Mouse (Mus musculus) hindbrain, embryonic 16.5 days (tissue): ENCODE data around the gene Ms4a6d. TPM values are rescaled to one million over a fixed set of nuclear protein-coding genes. Genes with fewer than 3 reads are reported as not detected.
"Not testable (repeated sequence)": the region's sequence is repeated elsewhere in the genome, so short reads cannot be mapped to it uniquely, and the experiment has no call there.

Experiments
- ATAC-seq: fragments of 200-750 bp; cut with Nextera tagmentation; 2 replicates; pipeline ENCODE4 v1.8.0; 2017; ENCODE audit warnings: moderate TSS enrichment, moderate library complexity
- H3K27ac ChIP-seq: fragments of 300-500 bp; sonication (generic); 2 replicates; pipeline ENCODE4 v1.5.1; 2014; ENCODE audit warnings: low read depth, mild to moderate bottlenecking, control low read depth, low read length, moderate library complexity
- H3K27me3 ChIP-seq: fragments of 300-500 bp; sonication (generic); replicated peaks from 2 replicates; pipeline ENCODE4 v1.6.1; 2014; ENCODE audit warnings: low read length; ENCODE audit not compliant: control insufficient read depth, insufficient read depth
- H3K36me3 ChIP-seq: fragments of 300-500 bp; sonication (generic); 2 replicates; pipeline ENCODE4 v1.6.1; 2014; ENCODE audit warnings: mild to moderate bottlenecking, low read length, moderate library complexity, mixed read lengths; ENCODE audit not compliant: control insufficient read depth, insufficient read depth
- H3K4me1 ChIP-seq: fragments of 300-500 bp; sonication (generic); 2 replicates; pipeline ENCODE4 v1.6.1; 2014; ENCODE audit warnings: low read depth, low read length; ENCODE audit not compliant: control insufficient read depth, insufficient read depth
- H3K4me2 ChIP-seq: fragments of 300-500 bp; sonication (generic); 2 replicates; pipeline ENCODE4 v1.6.1; 2014; ENCODE audit warnings: mild to moderate bottlenecking, low read length, control low read depth, moderate library complexity
- H3K4me3 ChIP-seq: fragments of 300-500 bp; sonication (generic); 2 replicates; pipeline ENCODE4 v1.5.1; 2014; ENCODE audit warnings: mild to moderate bottlenecking, low read length, control low read depth, moderate library complexity
- H3K9ac ChIP-seq: fragments of 300-500 bp; sonication (generic); 2 replicates; pipeline ENCODE4 v1.6.1; 2014; ENCODE audit warnings: low read depth, mild to moderate bottlenecking, control low read depth, low read length, moderate library complexity
- H3K9me3 ChIP-seq: fragments of 300-500 bp; sonication (generic); 2 replicates; pipeline ENCODE4 v1.6.1; 2014; ENCODE audit warnings: mild to moderate bottlenecking, low read length, moderate library complexity; ENCODE audit not compliant: control insufficient read depth
- WGBS: fragments of 180-500 bp; shearing (Covaris S2); extraction: QIAGEN DNeasy Blood & Tissue Kit; methylation state at CpG from one replicate; pipeline ENCODE4 v1.1.7; 2014; 5-methylcytosine and 5-hydroxymethylcytosine counted together
- polyA plus RNA-seq: library from polyadenylated mRNA; unstranded; fragments of >200 nt; fragmentation: Nextera tagmentation; extraction: Ambion mirVana; gene quantifications from 2 replicates; pipeline ENCODE4 v1.2.1, GENCODE M21; 2015

Gene Ms4a6d
- polyA plus RNA-seq, 1 experiment from 2014 or later = 1.9 TPM

- no peak for ATAC-seq
- Histone ChIP-seq H3K27ac (no peak overlapping the region), H3K9ac (no peak overlapping the region), H3K4me3 (no peak overlapping the region), H3K4me2 (no peak overlapping the region), H3K9me3 (no peaks in the 10 kb centered on the region), H3K36me3 (no peaks in the 10 kb centered on the region), H3K27me3 (no peaks in the 10 kb centered on the region), H3K4me1 (no peaks in the 10 kb centered on the region)
- WGBS = 68% methylated on average over 2 of the region's 2 CpGs
Observed at GRCm38 (mm10) chr19:11589891-11590449, 14.7 kb downstream of the Ms4a6d start.

GRCm38 (mm10) chr19:11589205-11589604 is 15.4 kb downstream of the Ms4a6d start:
- WGBS = 75% methylated on average over 4 of the region's 4 CpGs
- Histone ChIP-seq H3K36me3 (no peaks in the 10 kb centered on the region), H3K4me2 (no peak overlapping the region), H3K27me3 (no peaks in the 10 kb centered on the region), H3K27ac (no peak overlapping the region), H3K4me3 (no peak overlapping the region), H3K4me1 (no peaks in the 10 kb centered on the region), H3K9ac (no peak overlapping the region), H3K9me3 (no peaks in the 10 kb centered on the region)
- ATAC-seq = no peak

GRCm38 (mm10) chr19:11574965-11575364 is 29.7 kb downstream of the Ms4a6d start:
- Histone ChIP-seq H3K36me3 (no peaks in the 10 kb centered on the region), H3K27ac (no peak overlapping the region), H3K27me3 (no peaks in the 10 kb centered on the region), H3K4me2 (no peak overlapping the region), H3K4me1 (no peaks in the 10 kb centered on the region), H3K9me3 (no peaks in the 10 kb centered on the region), H3K9ac (no peak overlapping the region), H3K4me3 (no peak overlapping the region)
- ATAC-seq = peak; percentile 91
- WGBS = 69% methylated on average over 8 of the region's 8 CpGs

GRCm38 (mm10) chr19:11559560-11559959 is 45.1 kb downstream of the Ms4a6d start:
- not testable (repeated sequence) for H3K27ac ChIP-seq, H3K9ac ChIP-seq, H3K4me2 ChIP-seq, H3K9me3 ChIP-seq, H3K36me3 ChIP-seq, H3K27me3 ChIP-seq, H3K4me3 ChIP-seq, ATAC-seq, H3K4me1 ChIP-seq

GRCm38 (mm10) chr19:11554726-11555125 is 49.9 kb downstream of the Ms4a6d start:
- no peaks in the 10 kb centered on the region for H3K27me3 ChIP-seq
- H3K9me3 ChIP-seq = no peaks in the 10 kb centered on the region
- no peak overlapping the region for H3K9ac ChIP-seq
- H3K36me3 ChIP-seq = no peaks in the 10 kb centered on the region
- no peaks in the 10 kb centered on the region for H3K4me1 ChIP-seq
- H3K4me3 ChIP-seq = no peak overlapping the region
- WGBS = 90% methylated on average over 5 of the region's 5 CpGs
- ATAC-seq = no peak
- H3K4me2 ChIP-seq = no peak overlapping the region
- no peak overlapping the region for H3K27ac ChIP-seq

- ATAC-seq = no peak
- no peaks in the 10 kb centered on the region for H3K36me3 ChIP-seq
- no peaks in the 10 kb centered on the region for H3K9me3 ChIP-seq
- H3K4me1 ChIP-seq = no peaks in the 10 kb centered on the region
- no peaks in the 10 kb centered on the region for H3K27me3 ChIP-seq
- H3K27ac ChIP-seq = no peak overlapping the region
- H3K9ac ChIP-seq = no peak overlapping the region
- H3K4me2 ChIP-seq = no peak overlapping the region
- H3K4me3 ChIP-seq = no peak overlapping the region
Observed at GRCm38 (mm10) chr19:11547911-11548310, 56.7 kb downstream of the Ms4a6d start.

- H3K4me2 ChIP-seq, H3K27ac ChIP-seq, H3K9ac ChIP-seq, H3K4me1 ChIP-seq, H3K9me3 ChIP-seq, H3K27me3 ChIP-seq, H3K4me3 ChIP-seq, H3K36me3 ChIP-seq, ATAC-seq: not testable (repeated sequence)
- 93% methylated on average over 2 of the region's 2 CpGs for WGBS
Observed at GRCm38 (mm10) chr19:11544383-11544782, 60.3 kb downstream of the Ms4a6d start.

GRCm38 (mm10) chr19:11540166-11540821 is 64.4 kb downstream of the Ms4a6d start:
- not testable (repeated sequence) for H3K9me3 ChIP-seq, H3K9ac ChIP-seq, H3K27ac ChIP-seq, H3K4me3 ChIP-seq, H3K36me3 ChIP-seq, H3K27me3 ChIP-seq, H3K4me2 ChIP-seq, H3K4me1 ChIP-seq, ATAC-seq
- 93% methylated on average over 1 of the region's 1 CpGs for WGBS

- Histone ChIP-seq H3K4me1 (no peaks in the 10 kb centered on the region), H3K27me3 (no peaks in the 10 kb centered on the region), H3K9ac (no peak overlapping the region), H3K27ac (no peak overlapping the region), H3K9me3 (no peaks in the 10 kb centered on the region), H3K4me3 (no peak overlapping the region), H3K36me3 (no peaks in the 10 kb centered on the region), H3K4me2 (no peak overlapping the region)
- no peak for ATAC-seq
- 34% methylated on average over 2 of the region's 2 CpGs for WGBS
Observed at GRCm38 (mm10) chr19:11537336-11537735, 67.3 kb downstream of the Ms4a6d start.
